14 mouse cellular contexts compared by ENCODE assay signal in genomic region chr1:164287406-164287805, GRCm38 (mm10). TPM values are rescaled to one million over a fixed set of nuclear protein-coding genes. Genes with fewer than 3 reads are reported as not detected.
A peak's percentile ranks its signal among the peaks of the same experiment; 100 is the strongest.
DNase-seq lines count a peak whose midpoint lies in the region; ATAC-seq lines count a peak whose summit lies in the region.
"Had no signal": no experiment of that assay in that cellular context is flagged by ENCODE, and none has a peak within 500 bp of the region (broad histone marks: within the 10 kb centered on the region; RNA-seq: fewer than 3 reads in every experiment).

No protein-coding gene starts in this region.

- no peaks in the 10 kb centered on the region for H3K27me3 ChIP-seq in forebrain, embryonic 14.5 days (replicated peaks; ENCODE audit: control insufficient read depth, insufficient read depth, low read length)
- H3K27me3 ChIP-seq in forebrain, embryonic 10.5 days (ENCODE audit: poor library complexity, severe bottlenecking), result no peaks in the 10 kb centered on the region
- H3K27me3 ChIP-seq: liver, embryonic 12.5 days; midbrain, embryonic 13.5 days; neural tube, embryonic 12.5 days had no signal

- H3K4me2 ChIP-seq in forebrain, embryonic 14.5 days (ENCODE audit: low read length), result no peak overlapping the region
- H3K4me2 ChIP-seq: liver, embryonic 12.5 days; midbrain, embryonic 13.5 days; neural tube, embryonic 12.5 days had no signal

- peaks cover 28% of the 10 kb centered on the region for H3K36me3 ChIP-seq in forebrain, embryonic 14.5 days (ENCODE audit: control insufficient read depth, insufficient read depth, low read length)
- peaks cover 24% of the 10 kb centered on the region for H3K36me3 ChIP-seq in forebrain, embryonic 10.5 days (replicated peaks)

- WGBS in forebrain, embryonic 14.5 days, result 60% methylated on average over 15 of the region's 15 CpGs
- WGBS in forebrain, embryonic 10.5 days, result 69% methylated on average over 15 of the region's 15 CpGs

- H3K4me1 ChIP-seq in forebrain, embryonic 14.5 days (ENCODE audit: control insufficient read depth, insufficient read depth, low read length), result no peaks in the 10 kb centered on the region
- no peaks in the 10 kb centered on the region for H3K4me1 ChIP-seq in forebrain, embryonic 10.5 days
- H3K4me1 ChIP-seq: liver, embryonic 12.5 days; midbrain, embryonic 13.5 days; neural tube, embryonic 12.5 days had no signal

- peak; percentile 17 for DNase-seq in forebrain, embryonic 14.5 days (ENCODE audit: low spot score)
- no peak for DNase-seq in forebrain, embryonic 10.5 days (ENCODE audit: extremely low spot score, low spot score)
- DNase-seq in layer of hippocampus, postnatal 10 days (ENCODE audit: low spot score in 2 of 2), result peak; percentile 22 to 37
- no peak for DNase-seq in layer of hippocampus, adult 9-11 months
- peak; percentile 80 for DNase-seq in cerebellum, adult 9-11 months
- DNase-seq in retina, postnatal 1 day, result peak; percentile 52
- no peak for DNase-seq in heart, postnatal 25 days (ENCODE audit: low spot score)
- DNase-seq in lung, postnatal 25 days (ENCODE audit: low spot score), result no peak

- no peak overlapping the region for H3K27ac ChIP-seq in forebrain, embryonic 14.5 days (ENCODE audit: low read depth, low read length)
- no peak overlapping the region for H3K27ac ChIP-seq in forebrain, embryonic 10.5 days
- H3K27ac ChIP-seq: heart, embryonic 10.5 days; liver, embryonic 12.5 days; midbrain, embryonic 13.5 days; neural tube, embryonic 12.5 days had no signal

- no peaks in the 10 kb centered on the region for H3K9me3 ChIP-seq in forebrain, embryonic 14.5 days (replicated peaks; ENCODE audit: control insufficient read depth, low read length)
- no peaks in the 10 kb centered on the region for H3K9me3 ChIP-seq in forebrain, embryonic 10.5 days
- H3K9me3 ChIP-seq: heart, embryonic 10.5 days; liver, embryonic 12.5 days; midbrain, embryonic 13.5 days; neural tube, embryonic 12.5 days had no signal

- intact Hi-C loops in heart, postnatal 25 days (cut with DNase I), result no loop called here

- no peak overlapping the region for H3K4me3 ChIP-seq in forebrain, embryonic 14.5 days (ENCODE audit: low read depth, low read length)
- no peak overlapping the region for H3K4me3 ChIP-seq in forebrain, embryonic 10.5 days
- H3K4me3 ChIP-seq: erythroblast, embryonic 14.5 days; heart, embryonic 10.5 days; liver, embryonic 12.5 days; midbrain, embryonic 13.5 days; neural tube, embryonic 12.5 days had no signal

- ATAC-seq in forebrain, embryonic 14.5 days, result no peak; the same call in 1 of the 2 replicates
- ATAC-seq: liver, embryonic 12.5 days; lung, postnatal 0 days; midbrain, embryonic 13.5 days had no signal

- H3K9ac ChIP-seq in forebrain, embryonic 14.5 days (ENCODE audit: low read length), result no peak overlapping the region
- H3K9ac ChIP-seq: liver, embryonic 12.5 days; midbrain, embryonic 13.5 days; neural tube, embryonic 12.5 days had no signal

RNA-seq across cellular contexts. Expression of gene Ccdc181, which starts 12.0 kb away (rescaled TPM):
- polyA plus RNA-seq in forebrain, embryonic 14.5 days (2014; fragmentation: Nextera tagmentation; extraction: Ambion mirVana), result 20.8 and 23.9 TPM in 2 replicates
- polyA plus RNA-seq in forebrain, embryonic 10.5 days (2016; fragmentation: Nextera tagmentation; extraction: Ambion mirVana), result 13.9 and 14.0 TPM in 2 replicates
- 10 to 100 TPM; 20.2 TPM for total RNA-seq in layer of hippocampus, postnatal 10 days (2021)
- 1 to 10 TPM; 6.3 to 7.2 TPM for total RNA-seq in heart, postnatal 25 days (2021)

RNA-seq across cellular contexts. Expression of gene Nme7, which starts 16.5 kb away (rescaled TPM):
- 43.1 and 45.6 TPM in 2 replicates for polyA plus RNA-seq in forebrain, embryonic 14.5 days (2014; fragmentation: Nextera tagmentation; extraction: Ambion mirVana)
- 45.6 and 48.8 TPM in 2 replicates for polyA plus RNA-seq in forebrain, embryonic 10.5 days (2016; fragmentation: Nextera tagmentation; extraction: Ambion mirVana)
- total RNA-seq in layer of hippocampus, postnatal 10 days (2021), result 10 to 100 TPM; 21.7 to 23.8 TPM
- 1 to 10 TPM; 4.0 TPM for total RNA-seq in heart, postnatal 25 days (2021)

RNA-seq across cellular contexts. Expression of gene Blzf1, which starts 19.9 kb away (rescaled TPM):
- polyA plus RNA-seq in forebrain, embryonic 14.5 days (2014; fragmentation: Nextera tagmentation; extraction: Ambion mirVana), result 27.5 and 28.5 TPM in 2 replicates
- 24.9 and 26.7 TPM in 2 replicates for polyA plus RNA-seq in forebrain, embryonic 10.5 days (2016; fragmentation: Nextera tagmentation; extraction: Ambion mirVana)
- total RNA-seq in layer of hippocampus, postnatal 10 days (2021), result 10 to 100 TPM; 25.8 to 29.8 TPM
- 10 to 100 TPM; 23.6 to 24.6 TPM for total RNA-seq in heart, postnatal 25 days (2021)

RNA-seq across cellular contexts. Expression of gene Slc19a2, which starts 38.6 kb away (rescaled TPM):
- 6.7 and 7.2 TPM in 2 replicates for polyA plus RNA-seq in forebrain, embryonic 14.5 days (2014; fragmentation: Nextera tagmentation; extraction: Ambion mirVana)
- 11.2 and 12.2 TPM in 2 replicates for polyA plus RNA-seq in forebrain, embryonic 10.5 days (2016; fragmentation: Nextera tagmentation; extraction: Ambion mirVana)
- 10 to 100 TPM in 1 of 2 experiments, 1 to 10 TPM in 1; 9.8 to 10.1 TPM for total RNA-seq in layer of hippocampus, postnatal 10 days (2021)
- 1 to 10 TPM; 7.0 to 7.2 TPM for total RNA-seq in heart, postnatal 25 days (2021)

Comparison
In these comparisons a context has a peak if more than half of its experiments do, and no peak if none do; other contexts are left out.
1. DNase-seq: peak in forebrain, embryonic 14.5 days (single experiment), layer of hippocampus, postnatal 10 days (2 of 2), cerebellum, adult 9-11 months (single experiment) and retina, postnatal 1 day (single experiment); none in forebrain, embryonic 10.5 days (single experiment), layer of hippocampus, adult 9-11 months (single experiment), heart, postnatal 25 days (single experiment) and lung, postnatal 25 days (single experiment).
2. RNA of gene Nme7, which starts 16.5 kb away (total RNA-seq): 21.7 to 23.8 TPM in layer of hippocampus, postnatal 10 days; 4.0 TPM in heart, postnatal 25 days; every median in the first group is over 4 times any median in the second.